Mouse (Mus musculus) CD4-positive, CD25-positive, alpha-beta regulatory T cell, adult 4 months (primary cell): ENCODE results near the gene Crygf. TPM values are rescaled to one million over a fixed set of nuclear protein-coding genes. Genes with fewer than 3 reads are reported as not detected.
"Not testable (repeated sequence)": the region's sequence is repeated elsewhere in the genome, so short reads cannot be mapped to it uniquely, and the experiment has no call there.

Experiments used
- ATAC-seq: one replicate; pipeline ENCODE4 v1.8.0; 2017
- polyA plus RNA-seq, 2 experiments: library from polyadenylated mRNA; unstranded; fragments of 100-300 nt; shearing (Covaris generic); gene quantifications; one replicate each; pipeline ENCODE4 v1.2.1; 2017

Gene Crygf
- polyA plus RNA-seq: not detected

DNA sequence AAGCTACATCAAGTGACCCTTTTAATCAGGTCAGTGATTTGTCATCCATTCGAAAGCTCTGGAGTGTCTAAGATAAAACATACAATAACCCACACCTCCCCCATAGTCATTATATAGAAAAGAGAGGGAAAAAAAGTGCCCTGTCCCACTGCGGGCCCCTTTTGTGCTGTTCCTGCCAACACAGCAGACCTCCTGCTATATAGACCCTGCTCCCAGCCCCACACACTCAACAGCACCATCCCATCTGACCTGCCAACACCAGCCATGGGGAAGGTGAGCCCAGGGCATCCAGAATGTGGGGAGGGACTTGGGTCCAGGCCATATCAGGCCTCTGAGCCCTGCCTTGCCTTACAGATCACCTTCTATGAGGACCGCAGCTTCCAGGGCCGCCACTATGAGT, at the start of gene Crygf:
TSS of gene Crygf (plus strand) at position 227 of the 400 bp plus-strand sequence.
- ATAC-seq: no peak

DNA sequence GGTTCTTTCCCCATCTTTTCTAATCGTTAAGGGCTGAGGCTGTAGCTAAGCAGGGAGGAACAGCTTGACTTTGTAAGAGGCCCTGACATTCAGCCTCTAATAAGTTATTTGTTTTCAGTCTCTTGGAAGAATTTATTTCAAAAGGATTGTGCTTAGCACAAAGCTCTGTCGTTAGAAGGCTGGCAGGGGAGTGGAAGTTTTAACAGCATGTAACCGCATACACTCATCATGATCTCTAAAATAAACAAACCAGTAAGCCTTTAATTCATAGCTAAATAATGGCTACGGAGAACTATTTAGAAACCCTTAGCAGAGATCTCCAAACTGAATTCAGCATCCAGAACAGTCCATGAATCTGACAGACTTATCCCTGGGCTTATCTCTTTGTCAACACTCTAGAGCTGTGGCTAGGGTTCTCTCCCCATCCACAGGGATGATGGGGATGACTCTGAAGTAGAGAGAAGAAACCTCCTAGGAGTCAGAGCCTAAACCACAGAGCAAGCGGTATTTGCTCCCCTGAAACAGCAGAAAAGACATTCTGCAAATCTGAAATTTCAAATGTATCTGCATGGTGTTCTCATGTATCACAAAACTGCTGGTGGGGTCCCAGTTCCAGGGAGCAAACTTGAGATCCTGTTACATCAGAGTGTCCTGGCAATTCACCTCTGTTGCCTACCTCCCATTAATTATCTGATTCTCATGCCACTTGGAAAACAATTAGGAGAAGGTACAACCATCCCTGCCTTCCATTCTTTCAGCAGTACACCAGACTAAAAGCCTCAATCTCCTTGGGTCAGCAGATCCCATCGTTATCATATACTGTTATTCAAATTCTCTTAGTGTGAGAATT, 734 bp upstream of the Crygf start:
- no peak for ATAC-seq

DNA sequence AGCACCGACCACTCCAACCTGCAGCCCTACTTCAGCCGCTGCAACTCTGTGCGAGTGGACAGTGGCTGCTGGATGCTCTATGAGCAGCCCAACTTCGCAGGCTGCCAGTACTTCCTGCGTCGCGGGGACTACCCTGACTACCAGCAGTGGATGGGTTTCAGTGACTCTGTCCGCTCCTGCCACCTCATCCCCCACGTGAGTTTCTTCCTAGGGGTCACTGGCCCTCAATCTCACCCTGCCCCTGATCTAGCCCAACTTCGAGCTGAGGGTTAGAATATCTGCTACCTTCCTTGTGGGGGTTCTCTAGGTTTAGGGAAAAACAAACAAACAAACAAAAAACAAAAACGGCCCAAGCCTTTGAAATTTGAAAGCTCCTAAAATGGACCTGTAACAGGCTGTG, 376 bp downstream of the Crygf start:
- ATAC-seq: not testable (repeated sequence)

DNA sequence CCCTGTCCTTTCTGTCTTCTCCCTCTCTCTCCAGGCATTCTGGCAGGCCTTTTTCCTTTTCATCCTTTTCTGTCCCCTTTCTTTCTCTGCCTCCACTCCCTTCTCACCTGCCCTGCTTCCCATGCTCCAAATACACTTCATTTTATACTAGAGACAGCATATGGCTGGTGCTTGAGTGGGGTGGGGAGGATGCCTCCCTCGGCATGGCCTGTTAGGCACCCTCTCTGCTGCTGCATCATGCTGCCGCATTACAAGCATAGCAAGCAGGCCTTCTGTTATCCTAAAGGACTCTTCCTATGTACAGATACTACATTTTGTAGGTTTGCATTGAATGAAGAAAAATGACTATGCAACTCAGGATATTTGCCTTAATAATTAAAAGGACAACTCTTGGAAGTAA, 3.7 kb downstream of the Crygf start:
- no peak for ATAC-seq

DNA sequence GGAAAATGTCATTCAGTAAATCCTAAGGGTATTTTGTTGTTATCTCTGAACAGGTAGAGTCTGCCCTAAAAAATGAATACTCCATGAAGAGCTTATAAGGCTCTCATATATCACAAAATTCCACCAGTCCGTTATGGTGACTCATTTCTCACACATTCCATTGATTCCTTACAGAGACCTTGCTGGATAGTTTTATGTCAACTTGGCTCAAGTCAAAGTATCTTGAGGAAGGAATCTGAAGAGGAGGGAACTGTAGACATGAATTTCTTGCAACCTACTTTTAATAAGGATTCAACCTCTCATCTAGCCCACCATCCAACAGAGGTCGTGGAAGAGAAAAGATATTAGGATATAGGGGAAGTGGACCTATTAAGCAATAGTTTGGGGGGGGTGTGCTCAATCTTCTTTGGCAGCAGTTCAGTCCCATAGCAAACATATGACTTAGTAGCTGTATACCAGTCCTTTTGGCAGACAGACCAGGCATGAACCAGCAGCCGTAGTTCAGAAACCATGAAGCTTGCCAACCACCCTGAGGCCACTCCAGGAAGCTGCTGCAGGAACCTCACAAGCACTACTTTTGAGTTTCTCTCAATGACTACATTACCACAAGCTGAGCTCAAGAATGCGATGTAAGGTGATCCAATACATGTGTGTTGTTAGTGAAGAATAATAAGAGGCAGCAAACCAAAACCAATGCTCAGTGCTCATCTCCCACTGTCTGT, 5.9 kb downstream of the Crygf start:
- ATAC-seq: no peak

Other genes with a start within 250 kb of the Crygf start
- gene Map2, start 248.8 kb downstream of the Crygf start, polyA plus RNA-seq: 10 to 100 TPM in 1 of 2 experiments, 1 to 10 TPM in 1; 3.5 to 10.7 TPM